Mouse (Mus musculus): ENCODE results near the gene Srf. TPM values are rescaled to one million over a fixed set of nuclear protein-coding genes. Genes with fewer than 3 reads are reported as not detected.

Srf gene
- polyA plus RNA-seq (2012; rRNA removed): 14.0 and 15.7 TPM in 2 replicates

DNA sequence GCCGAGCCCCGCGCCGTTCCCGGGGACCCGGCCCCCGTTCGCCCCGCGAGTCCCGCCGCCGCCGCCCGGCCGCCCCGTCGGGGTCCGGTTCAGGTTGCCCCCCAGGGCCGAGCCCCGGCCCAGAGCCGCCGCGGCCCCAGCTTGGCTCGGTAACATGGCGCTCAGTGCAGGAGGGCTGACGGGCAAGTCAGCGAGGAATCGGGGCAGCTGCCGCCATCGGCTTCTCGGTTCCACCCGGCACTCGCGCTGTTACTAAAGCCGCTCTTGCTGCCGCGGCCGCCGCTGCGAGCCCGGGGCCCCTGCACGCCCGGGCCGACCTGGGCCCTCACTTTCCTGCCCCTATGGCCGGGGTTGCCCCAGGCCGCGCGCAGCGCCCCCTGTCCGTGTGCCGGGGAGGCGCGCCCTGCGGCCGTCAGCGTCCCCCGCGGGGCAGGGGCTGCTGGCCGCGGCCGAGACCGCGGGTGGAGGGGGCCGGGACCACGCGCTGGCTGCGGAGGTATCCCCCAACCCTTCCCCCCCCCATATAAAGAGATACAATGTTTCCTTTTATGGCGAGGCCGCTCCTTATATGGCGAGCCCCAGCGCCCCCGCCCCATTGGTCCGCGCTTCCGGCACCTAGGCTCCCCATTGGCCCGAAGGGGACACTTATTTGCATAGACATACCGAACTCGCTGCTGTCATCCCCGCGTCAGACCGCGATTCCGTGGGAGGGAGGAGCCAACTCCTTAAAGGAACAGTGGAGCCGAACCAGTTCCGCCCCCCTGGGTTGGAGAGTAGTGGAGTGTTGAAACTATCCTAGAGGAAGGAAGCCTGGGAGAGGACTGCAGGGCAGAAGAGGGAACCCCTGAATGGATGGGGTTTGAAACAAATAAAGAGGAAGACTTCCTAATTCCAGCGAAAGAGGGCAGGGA lies at the start of gene Srf:
TSS of gene Srf (minus strand) at position 503 of the 911 bp plus-strand sequence.

DNA sequence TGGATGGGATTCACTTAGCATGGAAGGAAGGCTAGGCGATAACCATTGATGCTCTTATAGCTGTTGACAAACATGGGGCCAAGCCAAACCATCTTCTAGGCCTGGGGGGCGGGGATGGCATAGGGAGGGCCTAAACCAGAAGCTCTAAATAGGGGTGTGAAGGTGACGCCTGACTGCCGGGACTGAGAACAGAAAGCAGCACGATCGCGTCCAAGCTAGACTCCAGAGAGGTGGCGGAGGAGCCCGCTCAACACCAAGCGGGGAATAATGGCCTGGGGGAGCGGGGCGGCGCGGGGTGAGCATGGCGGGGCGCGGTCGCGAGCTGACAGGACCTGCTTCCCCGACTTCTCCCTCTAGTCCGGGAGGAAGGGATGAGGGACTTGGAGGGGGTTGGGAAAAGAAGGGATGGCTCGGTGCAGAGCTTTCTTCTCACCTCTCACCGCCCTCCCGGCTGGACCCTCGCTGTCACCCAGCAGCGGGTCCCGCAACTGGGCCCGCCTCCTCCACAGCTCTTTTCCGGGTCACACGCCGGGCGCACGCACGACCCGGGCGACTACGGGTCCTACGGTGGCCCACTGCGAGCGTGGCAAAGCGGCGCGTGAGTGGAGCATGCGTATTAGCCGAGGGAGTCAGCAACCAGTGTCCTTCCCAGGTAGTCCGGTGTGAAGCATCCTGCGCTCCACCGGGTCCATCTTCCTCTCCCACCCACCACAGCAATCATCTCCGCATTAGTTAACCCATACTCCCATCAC lies 10.0 kb downstream of the Srf start, which contains the start of gene Cul9:
TSS of gene Cul9 (minus strand) at position 576 of the 752 bp plus-strand sequence.

Other genes with a start within 250 kb of the Srf start
- gene Abcc10, start 227.8 kb downstream of the Srf start, polyA plus RNA-seq (2012; rRNA removed): 2.9 and 3.6 TPM in 2 replicates
- 2.4 and 2.8 TPM in 2 replicates for gene Zfp318, start 172.4 kb downstream of the Srf start, polyA plus RNA-seq (2012; rRNA removed)
- 0.10 and 0.14 TPM in 2 replicates for gene Crip3, start 127.2 kb downstream of the Srf start, polyA plus RNA-seq (2012; rRNA removed)
- gene Slc22a7, start 117.7 kb downstream of the Srf start, polyA plus RNA-seq (2012; rRNA removed): not detected in 2 replicates
- gene Ttbk1, start 68.5 kb downstream of the Srf start, polyA plus RNA-seq (2012; rRNA removed): 0.01 TPM in 2 replicates
- gene Dnph1, start 59.5 kb downstream of the Srf start, polyA plus RNA-seq (2012; rRNA removed): 6.1 TPM in 2 replicates
- 2.0 and 2.2 TPM in 2 replicates for gene Cul9, start 9.8 kb downstream of the Srf start, polyA plus RNA-seq (2012; rRNA removed)
- gene Ptk7, start 73.3 kb upstream of the Srf start, polyA plus RNA-seq (2012; rRNA removed): 3.5 and 4.6 TPM in 2 replicates
- 12.9 and 13.6 TPM in 2 replicates for gene Klc4, start 89.8 kb upstream of the Srf start, polyA plus RNA-seq (2012; rRNA removed)
- 33.0 and 36.6 TPM in 2 replicates for gene Mrpl2, start 90.1 kb upstream of the Srf start, polyA plus RNA-seq (2012; rRNA removed)
- 11.3 and 14.8 TPM in 2 replicates for gene Cul7, start 94.2 kb upstream of the Srf start, polyA plus RNA-seq (2012; rRNA removed)
- 19.6 and 20.9 TPM in 2 replicates for gene Rrp36, start 118.2 kb upstream of the Srf start, polyA plus RNA-seq (2012; rRNA removed)
- 34.5 and 36.5 TPM in 2 replicates for gene Mea1, start 122.6 kb upstream of the Srf start, polyA plus RNA-seq (2012; rRNA removed)
- gene Klhdc3, start 124.7 kb upstream of the Srf start, polyA plus RNA-seq (2012; rRNA removed): 33.1 and 33.8 TPM in 2 replicates
- gene Ppp2r5d, start 148.9 kb upstream of the Srf start, polyA plus RNA-seq (2012; rRNA removed): 18.2 and 20.0 TPM in 2 replicates
- 16.1 and 19.7 TPM in 2 replicates for gene Pex6, start 155.3 kb upstream of the Srf start, polyA plus RNA-seq (2012; rRNA removed)
- 352 and 359 TPM in 2 replicates for gene Gnmt, start 173.0 kb upstream of the Srf start, polyA plus RNA-seq (2012; rRNA removed)
- 19.2 and 20.6 TPM in 2 replicates for gene Cnpy3, start 196.0 kb upstream of the Srf start, polyA plus RNA-seq (2012; rRNA removed)
- 0.02 and 0.07 TPM in 2 replicates for gene Ptcra, start 207.5 kb upstream of the Srf start, polyA plus RNA-seq (2012; rRNA removed)
- 113 and 120 TPM in 2 replicates for gene 2310039H08Rik, start 216.5 kb upstream of the Srf start, polyA plus RNA-seq (2012; rRNA removed)
- gene Rpl7l1, start 226.5 kb upstream of the Srf start, polyA plus RNA-seq (2012; rRNA removed): 38.3 and 40.8 TPM in 2 replicates

All from liver, embryonic 18 days (tissue).